Mouse (Mus musculus): ENCODE data around the gene 9930021J03Rik. TPM values are rescaled to one million over a fixed set of nuclear protein-coding genes. Genes with fewer than 3 reads are reported as not detected.
A peak's percentile ranks its signal among the peaks of the same experiment; 100 is the strongest.

Gene 9930021J03Rik
- polyA plus RNA-seq, 1 experiment from 2014 or later = 4.7 TPM

- no peak overlapping the region for H3K27ac ChIP-seq
- WGBS = 43% methylated on average over 5 of the region's 5 CpGs
- no peaks in the 10 kb centered on the region for H3K27me3 ChIP-seq (replicated peaks)
- H3K4me1 ChIP-seq = no peaks in the 10 kb centered on the region
- H3K36me3 ChIP-seq = no peaks in the 10 kb centered on the region
- no peak overlapping the region for H3K9ac ChIP-seq
- peak overlapping the region; percentile 28 for H3K4me3 ChIP-seq (replicated peaks)
- H3K4me2 ChIP-seq = peak overlapping the region; percentile 44
- H3K9me3 ChIP-seq = no peaks in the 10 kb centered on the region
- no peak for ATAC-seq (ENCODE audit: insufficient read depth, low FRiP score, low read depth)
Observed at GRCm38 (mm10) chr19:29708461-29708860, 97.3 kb downstream of the 9930021J03Rik start.

- Histone ChIP-seq H3K27ac (no peak overlapping the region), H3K4me3 (replicated peaks) (peak overlapping the region; percentile 28), H3K4me1 (no peaks in the 10 kb centered on the region), H3K27me3 (replicated peaks) (no peaks in the 10 kb centered on the region), H3K9ac (no peak overlapping the region), H3K36me3 (no peaks in the 10 kb centered on the region), H3K9me3 (no peaks in the 10 kb centered on the region), H3K4me2 (peak overlapping the region; percentile 44)
- ATAC-seq (ENCODE audit: insufficient read depth, low FRiP score, low read depth) = no peak
- 40% methylated on average over 14 of the region's 14 CpGs for WGBS
Observed at GRCm38 (mm10) chr19:29708003-29708402, 97.8 kb downstream of the 9930021J03Rik start.

- Histone ChIP-seq H3K4me1 (no peaks in the 10 kb centered on the region), H3K27ac (no peak overlapping the region), H3K9me3 (no peaks in the 10 kb centered on the region), H3K36me3 (no peaks in the 10 kb centered on the region), H3K4me3 (replicated peaks) (no peak overlapping the region), H3K9ac (no peak overlapping the region), H3K27me3 (replicated peaks) (no peaks in the 10 kb centered on the region), H3K4me2 (no peak overlapping the region; the same call in 1 of the 2 replicates)
- 82% methylated on average over 9 of the region's 9 CpGs for WGBS
- ATAC-seq (ENCODE audit: insufficient read depth, low FRiP score, low read depth) = no peak
Observed at GRCm38 (mm10) chr19:29707314-29707898, 98.4 kb downstream of the 9930021J03Rik start.

GRCm38 (mm10) chr19:29704436-29704835, 101.4 kb downstream of the 9930021J03Rik start:
- WGBS = 93% methylated on average over 13 of the region's 13 CpGs
- H3K9ac ChIP-seq = no peak overlapping the region
- H3K36me3 ChIP-seq = no peaks in the 10 kb centered on the region
- H3K4me1 ChIP-seq = no peaks in the 10 kb centered on the region
- no peak overlapping the region for H3K4me2 ChIP-seq
- H3K27me3 ChIP-seq (replicated peaks) = no peaks in the 10 kb centered on the region
- ATAC-seq (ENCODE audit: insufficient read depth, low FRiP score, low read depth) = no peak
- no peaks in the 10 kb centered on the region for H3K9me3 ChIP-seq
- no peak overlapping the region for H3K4me3 ChIP-seq (replicated peaks)
- H3K27ac ChIP-seq = no peak overlapping the region

GRCm38 (mm10) chr19:29701707-29702106, 104.1 kb downstream of the 9930021J03Rik start:
- Histone ChIP-seq H3K9ac (no peak overlapping the region), H3K27ac (no peak overlapping the region), H3K4me3 (replicated peaks) (no peak overlapping the region), H3K4me1 (no peaks in the 10 kb centered on the region), H3K9me3 (no peaks in the 10 kb centered on the region), H3K27me3 (replicated peaks) (no peaks in the 10 kb centered on the region), H3K4me2 (no peak overlapping the region), H3K36me3 (no peaks in the 10 kb centered on the region)
- ATAC-seq (ENCODE audit: insufficient read depth, low FRiP score, low read depth) = no peak
- WGBS = 49% methylated on average over 4 of the region's 4 CpGs

- WGBS = 47% methylated on average over 3 of the region's 3 CpGs
- H3K27ac ChIP-seq = no peak within 1 kb of the TSS
- no peak within 1 kb of the TSS for H3K9ac ChIP-seq
- no peak within 1 kb of the TSS for H3K4me3 ChIP-seq (replicated peaks)
- H3K9me3 ChIP-seq = no peaks in the 10 kb centered on the region
- no peak for ATAC-seq (ENCODE audit: insufficient read depth, low FRiP score, low read depth)
- no peak within 1 kb of the TSS for H3K4me2 ChIP-seq
- H3K36me3 ChIP-seq = no peaks in the 10 kb centered on the region
- no peaks in the 10 kb centered on the region for H3K4me1 ChIP-seq
- H3K27me3 ChIP-seq (replicated peaks) = no peaks in the 10 kb centered on the region
Observed at GRCm38 (mm10) chr19:29697245-29697874, 108.4 kb downstream of the 9930021J03Rik start, which contains the start of gene Mlana. Gene Mlana (plus strand): TSS chr19:29697824.

- Histone ChIP-seq H3K9me3 (no peaks in the 10 kb centered on the region), H3K4me2 (no peak overlapping the region), H3K4me3 (replicated peaks) (no peak overlapping the region), H3K9ac (no peak overlapping the region), H3K27ac (no peak overlapping the region), H3K27me3 (replicated peaks) (no peaks in the 10 kb centered on the region), H3K36me3 (no peaks in the 10 kb centered on the region), H3K4me1 (no peaks in the 10 kb centered on the region)
- ATAC-seq (ENCODE audit: insufficient read depth, low FRiP score, low read depth) = no peak
Observed at GRCm38 (mm10) chr19:29696840-29697239, 108.9 kb downstream of the 9930021J03Rik start.

- WGBS = 96% methylated on average over 4 of the region's 4 CpGs
- ATAC-seq (ENCODE audit: insufficient read depth, low FRiP score, low read depth) = no peak
Observed at GRCm38 (mm10) chr19:29696309-29696708, 109.5 kb downstream of the 9930021J03Rik start.

GRCm38 (mm10) chr19:29695071-29695470, 110.7 kb downstream of the 9930021J03Rik start:
- no peaks in the 10 kb centered on the region for H3K27me3 ChIP-seq (replicated peaks)
- H3K9ac ChIP-seq = no peak overlapping the region
- no peaks in the 10 kb centered on the region for H3K9me3 ChIP-seq
- 95% methylated on average over 10 of the region's 10 CpGs for WGBS
- no peak overlapping the region for H3K4me2 ChIP-seq
- ATAC-seq (ENCODE audit: insufficient read depth, low FRiP score, low read depth) = no peak
- H3K4me1 ChIP-seq = no peaks in the 10 kb centered on the region
- no peak overlapping the region for H3K27ac ChIP-seq
- H3K4me3 ChIP-seq (replicated peaks) = no peak overlapping the region
- H3K36me3 ChIP-seq = no peaks in the 10 kb centered on the region

More at GRCm38 (mm10) chr19:29696309-29696708, 109.5 kb downstream of the 9930021J03Rik start:
- Histone ChIP-seq H3K4me1 (no peaks in the 10 kb centered on the region), H3K9ac (no peak overlapping the region), H3K4me3 (replicated peaks) (no peak overlapping the region), H3K36me3 (no peaks in the 10 kb centered on the region), H3K9me3 (no peaks in the 10 kb centered on the region), H3K4me2 (no peak overlapping the region), H3K27me3 (replicated peaks) (no peaks in the 10 kb centered on the region), H3K27ac (no peak overlapping the region)

GRCm38 (mm10) chr19:29683844-29684540, 121.8 kb downstream of the 9930021J03Rik start:
- Histone ChIP-seq H3K36me3 (no peaks in the 10 kb centered on the region), H3K9ac (no peak overlapping the region), H3K4me3 (replicated peaks) (no peak overlapping the region), H3K27ac (no peak overlapping the region), H3K4me1 (no peaks in the 10 kb centered on the region), H3K4me2 (no peak overlapping the region), H3K9me3 (no peaks in the 10 kb centered on the region), H3K27me3 (replicated peaks) (no peaks in the 10 kb centered on the region)
- 49% methylated on average over 16 of the region's 16 CpGs for WGBS
- ATAC-seq (ENCODE audit: insufficient read depth, low FRiP score, low read depth) = no peak

GRCm38 (mm10) chr19:29680182-29681152, 125.3 kb downstream of the 9930021J03Rik start:
- no peaks in the 10 kb centered on the region for H3K27me3 ChIP-seq (replicated peaks)
- H3K36me3 ChIP-seq = no peaks in the 10 kb centered on the region
- no peak overlapping the region for H3K4me2 ChIP-seq
- H3K4me3 ChIP-seq (replicated peaks) = no peak overlapping the region
- ATAC-seq (ENCODE audit: insufficient read depth, low FRiP score, low read depth) = no peak; the same call in 1 of the 2 replicates
- H3K9me3 ChIP-seq = no peaks in the 10 kb centered on the region
- H3K4me1 ChIP-seq = no peaks in the 10 kb centered on the region
- 47% methylated on average over 13 of the region's 13 CpGs for WGBS
- no peak overlapping the region for H3K9ac ChIP-seq
- no peak overlapping the region for H3K27ac ChIP-seq
